Mouse (Mus musculus): ENCODE data around the gene Ten1.

The Ten1 gene

GRCm38 (mm10) chr11:116237742-116238395, 39.2 kb downstream of the Ten1 start, which contains the start of gene Evpl:
TSS of gene Evpl (minus strand) at chr11:116238077.
- peak; percentile 80 to 92 for DNase-seq (ENCODE audit: low spot score in 2 of 2)

GRCm38 (mm10) chr11:116239797-116240196, 41.1 kb downstream of the Ten1 start:
- DNase-seq (ENCODE audit: low spot score in 2 of 2): no peak

- DNase-seq (ENCODE audit: low spot score in 2 of 2): no peak
Measured at GRCm38 (mm10) chr11:116241744-116242235, 43.1 kb downstream of the Ten1 start.

- no peak for DNase-seq (ENCODE audit: low spot score in 2 of 2)
Measured at GRCm38 (mm10) chr11:116244580-116244979, 45.9 kb downstream of the Ten1 start.

GRCm38 (mm10) chr11:116245616-116246015, 47.0 kb downstream of the Ten1 start:
- no peak for DNase-seq (ENCODE audit: low spot score in 2 of 2)

- DNase-seq (ENCODE audit: low spot score in 2 of 2): no peak
Measured at GRCm38 (mm10) chr11:116247502-116248222, 49.0 kb downstream of the Ten1 start.

- DNase-seq (ENCODE audit: low spot score in 2 of 2): no peak
Measured at GRCm38 (mm10) chr11:116250898-116251297, 52.2 kb downstream of the Ten1 start.

GRCm38 (mm10) chr11:116253076-116253600, 54.5 kb downstream of the Ten1 start:
- no peak for DNase-seq (ENCODE audit: low spot score in 2 of 2)

- DNase-seq (ENCODE audit: low spot score in 2 of 2): peak in 1 of 2 experiments; percentile 45
Measured at GRCm38 (mm10) chr11:116254627-116255026, 56.0 kb downstream of the Ten1 start.

GRCm38 (mm10) chr11:116255090-116255981, 56.7 kb downstream of the Ten1 start:
- DNase-seq (ENCODE audit: low spot score in 2 of 2): no peak

- peak in 1 of 2 experiments; percentile 49 for DNase-seq (ENCODE audit: low spot score in 2 of 2)
Measured at GRCm38 (mm10) chr11:116255982-116256675, 57.5 kb downstream of the Ten1 start.

GRCm38 (mm10) chr11:116259461-116259860, 60.8 kb downstream of the Ten1 start:
- DNase-seq (ENCODE audit: low spot score in 2 of 2): no peak

GRCm38 (mm10) chr11:116260259-116260658, 61.6 kb downstream of the Ten1 start:
- DNase-seq (ENCODE audit: low spot score in 2 of 2): peak; percentile 69 to 77

Data from urinary bladder, postnatal 36 days (tissue).